Mouse (Mus musculus): ENCODE data around the gene Shox2. TPM values are rescaled to one million over a fixed set of nuclear protein-coding genes. Genes with fewer than 3 reads are reported as not detected.

The Shox2 gene
- polyA plus RNA-seq (2011; ENCODE audit: insufficient read length, low read depth, missing spikeins), result 22.3 and 46.0 TPM in 2 replicates

GRCm38 (mm10) chr3:66981706-66982105 is at the start of gene Shox2:
Gene Shox2, minus strand, starts transcription at chr3:66981771.
- H3K27ac ChIP-seq (ENCODE audit: insufficient read depth, low read length), result peak within 1 kb of the TSS; percentile 90
- 0 out of 2 replicates have a peak, but pooled peaks have one; percentile 33 for TF ChIP-seq POLR2A (IDR thresholded peaks at IDR 0.05; ENCODE audit: low read depth, low read length)
- no peak for TF ChIP-seq CTCF (IDR thresholded peaks at IDR 0.05; ENCODE audit: borderline replicate concordance, insufficient read depth, low read length)

GRCm38 (mm10) chr3:66996820-66997219 is 15.2 kb upstream of the Shox2 start:
- TF ChIP-seq POLR2A (IDR thresholded peaks at IDR 0.05; ENCODE audit: low read depth, low read length), result no peak
- TF ChIP-seq CTCF (IDR thresholded peaks at IDR 0.05; ENCODE audit: borderline replicate concordance, insufficient read depth, low read length), result no peak
- no peaks in the 10 kb centered on the region for H3K4me1 ChIP-seq (ENCODE audit: control insufficient read depth, insufficient read depth, low read length)

More at GRCm38 (mm10) chr3:66981706-66982105, at the start of gene Shox2:
- Histone ChIP-seq H3K4me1 (ENCODE audit: control insufficient read depth, insufficient read depth, low read length) (no peaks in the 10 kb centered on the region), H3K4me3 (ENCODE audit: insufficient read depth, low read length) (peak within 1 kb of the TSS; percentile 82)

GRCm38 (mm10) chr3:66986287-66986560 is 4.7 kb upstream of the Shox2 start:
- TF ChIP-seq CTCF (IDR thresholded peaks at IDR 0.05; ENCODE audit: borderline replicate concordance, insufficient read depth, low read length) (no peak), POLR2A (IDR thresholded peaks at IDR 0.05; ENCODE audit: low read depth, low read length) (no peak)
- H3K4me3 ChIP-seq (ENCODE audit: insufficient read depth, low read length), result peak overlapping the region; percentile 93

More at GRCm38 (mm10) chr3:66996820-66997219, 15.2 kb upstream of the Shox2 start:
- Histone ChIP-seq H3K4me3 (ENCODE audit: insufficient read depth, low read length) (no peak overlapping the region), H3K27ac (ENCODE audit: insufficient read depth, low read length) (no peak overlapping the region)

DNA sequence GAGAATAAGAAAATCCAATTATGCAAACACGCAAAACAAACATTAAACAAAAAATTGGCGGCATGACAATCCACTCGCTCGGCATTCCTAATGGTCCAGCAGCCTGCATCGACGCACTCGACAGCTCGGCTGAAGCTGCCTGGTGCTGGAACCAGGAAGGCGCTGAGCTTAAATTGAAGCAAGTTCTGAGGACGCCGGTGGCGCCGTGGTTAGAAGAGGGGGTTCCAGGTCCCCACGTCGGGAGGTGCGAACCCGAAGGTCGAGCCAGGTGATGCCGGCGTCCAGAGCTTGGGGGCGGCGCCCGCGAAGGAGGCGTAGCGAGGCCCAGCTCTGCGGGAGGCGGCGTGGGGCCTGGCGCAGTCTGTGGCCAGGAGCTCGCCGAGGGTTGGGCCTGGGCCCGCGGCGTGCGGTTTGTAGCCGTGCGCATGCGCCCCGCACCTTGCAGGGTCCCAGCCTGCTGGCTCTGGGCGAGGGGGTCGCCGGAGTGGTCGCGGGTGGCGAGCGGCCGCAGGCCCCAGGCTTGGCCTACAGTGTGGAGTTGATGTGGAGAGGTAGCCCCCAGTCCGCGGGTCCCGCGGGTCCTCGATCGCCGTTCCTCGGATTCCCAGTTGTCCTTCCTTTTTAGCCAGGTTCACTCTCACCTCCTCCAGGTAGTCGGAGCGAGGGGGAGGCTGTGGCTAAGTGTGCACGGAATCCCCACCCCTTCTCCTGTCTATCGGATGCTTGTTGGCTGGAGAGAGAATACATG is 4.1 kb upstream of the Shox2 start:
- H3K4me3 ChIP-seq (ENCODE audit: insufficient read depth, low read length), result peak overlapping the region; percentile 93
- no peaks in the 10 kb centered on the region for H3K4me1 ChIP-seq (ENCODE audit: control insufficient read depth, insufficient read depth, low read length)
- no peak overlapping the region for H3K27ac ChIP-seq (ENCODE audit: insufficient read depth, low read length)
- TF ChIP-seq CTCF (IDR thresholded peaks at IDR 0.05; ENCODE audit: borderline replicate concordance, insufficient read depth, low read length) (no peak), POLR2A (IDR thresholded peaks at IDR 0.05; ENCODE audit: low read depth, low read length) (0 out of 2 replicates have a peak, but pooled peaks have one; percentile 44)

More at GRCm38 (mm10) chr3:66986287-66986560, 4.7 kb upstream of the Shox2 start:
- Histone ChIP-seq H3K4me1 (ENCODE audit: control insufficient read depth, insufficient read depth, low read length) (no peaks in the 10 kb centered on the region), H3K27ac (ENCODE audit: insufficient read depth, low read length) (no peak overlapping the region)

GRCm38 (mm10) chr3:66983481-66983880 is 1.9 kb upstream of the Shox2 start:
- TF ChIP-seq CTCF (IDR thresholded peaks at IDR 0.05; ENCODE audit: borderline replicate concordance, insufficient read depth, low read length) (no peak), POLR2A (IDR thresholded peaks at IDR 0.05; ENCODE audit: low read depth, low read length) (no peak)
- H3K4me3 ChIP-seq (ENCODE audit: insufficient read depth, low read length), result no peak overlapping the region
- H3K4me1 ChIP-seq (ENCODE audit: control insufficient read depth, insufficient read depth, low read length), result no peaks in the 10 kb centered on the region
- no peak overlapping the region for H3K27ac ChIP-seq (ENCODE audit: insufficient read depth, low read length)

- TF ChIP-seq POLR2A (IDR thresholded peaks at IDR 0.05; ENCODE audit: low read depth, low read length), result no peak
- TF ChIP-seq CTCF (IDR thresholded peaks at IDR 0.05; ENCODE audit: borderline replicate concordance, insufficient read depth, low read length), result no peak
- Histone ChIP-seq H3K4me1 (ENCODE audit: control insufficient read depth, insufficient read depth, low read length) (no peaks in the 10 kb centered on the region), H3K4me3 (ENCODE audit: insufficient read depth, low read length) (peak overlapping the region; percentile 82), H3K27ac (ENCODE audit: insufficient read depth, low read length) (peak overlapping the region; percentile 23)
Observed at GRCm38 (mm10) chr3:66982181-66982911, 775 bp upstream of the Shox2 start.

DNA sequence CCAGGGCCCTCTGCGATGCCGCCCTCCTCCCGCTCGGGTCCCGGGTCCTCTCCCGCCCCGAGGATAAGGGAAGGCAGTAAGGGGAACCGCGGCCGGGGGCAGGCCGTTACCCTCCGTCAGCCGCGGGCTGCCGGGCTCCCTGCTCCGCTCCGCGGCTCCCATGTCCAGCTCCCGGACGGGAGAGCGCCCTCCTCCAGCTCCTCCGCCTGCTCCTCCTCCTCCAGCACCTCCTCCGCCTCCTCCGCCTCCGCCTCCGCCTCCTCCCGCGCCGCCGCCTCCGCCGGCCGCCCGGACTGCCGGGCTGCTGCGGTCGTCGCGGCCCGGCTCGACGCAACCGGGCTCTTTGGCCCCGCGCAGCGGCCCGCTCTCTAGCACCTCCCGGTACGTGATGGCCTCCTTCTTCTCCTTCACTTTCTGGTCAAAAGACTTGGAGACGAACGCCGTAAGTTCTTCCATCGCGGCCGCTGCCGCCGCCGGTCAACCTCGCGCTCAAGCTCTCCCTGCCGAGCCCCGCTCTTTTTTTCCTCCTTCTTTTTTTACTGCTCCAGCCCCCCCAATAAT is 390 bp downstream of the Shox2 start, which contains the start of gene Rsrc1:
TSS of gene Rsrc1 (plus strand) at position 290 of the 561 bp plus-strand sequence.
- Histone ChIP-seq H3K27ac (ENCODE audit: insufficient read depth, low read length) (peak within 1 kb of the TSS; percentile 90), H3K4me3 (ENCODE audit: insufficient read depth, low read length) (peak within 1 kb of the TSS; percentile 82), H3K4me1 (ENCODE audit: control insufficient read depth, insufficient read depth, low read length) (no peaks in the 10 kb centered on the region)
- TF ChIP-seq POLR2A (IDR thresholded peaks at IDR 0.05; ENCODE audit: low read depth, low read length), result no peak; the same call in 1 of the 2 replicates
- TF ChIP-seq CTCF (IDR thresholded peaks at IDR 0.05; ENCODE audit: borderline replicate concordance, insufficient read depth, low read length), result no peak

DNA sequence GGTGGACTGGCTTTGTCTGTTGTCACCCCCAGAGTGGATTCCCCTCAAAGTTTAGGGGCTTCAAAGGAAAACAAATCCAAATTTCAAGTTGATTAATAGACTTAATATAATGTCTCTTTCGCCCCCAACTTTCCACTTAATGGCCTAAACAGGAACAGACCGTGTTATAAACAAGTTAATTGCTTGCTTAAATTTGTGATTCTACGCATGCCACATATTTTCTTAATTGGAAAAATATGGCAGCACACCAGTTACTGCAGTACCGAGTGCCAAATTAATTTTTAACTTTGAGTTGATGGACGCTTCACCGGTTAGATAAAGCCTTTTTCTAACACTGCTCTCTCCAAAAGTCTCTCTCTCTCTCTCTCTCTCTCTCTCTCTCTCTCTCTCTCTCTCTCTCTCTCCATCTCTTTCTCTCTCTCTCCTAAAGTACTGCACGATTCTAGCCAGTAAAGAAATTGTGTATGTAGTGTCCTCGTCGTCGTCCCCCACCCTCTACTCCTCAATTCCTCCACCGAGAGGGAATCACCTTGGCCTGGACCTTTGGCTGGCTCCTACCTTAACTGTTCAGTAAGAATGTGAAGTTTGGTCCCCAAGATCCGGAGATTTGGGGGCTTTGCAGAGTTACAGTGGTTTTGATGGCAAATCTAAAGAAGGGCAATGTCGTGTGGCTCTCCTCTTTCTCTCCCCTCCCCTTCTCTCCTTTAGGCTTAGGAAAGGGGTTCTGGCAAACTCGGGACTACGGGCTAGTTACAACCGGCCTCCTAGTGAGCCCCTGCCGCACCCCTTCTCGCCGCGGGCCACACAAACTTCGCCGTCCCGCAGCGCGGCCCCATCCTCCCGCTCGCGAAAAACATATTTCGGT is 1.2 kb downstream of the Shox2 start:
- H3K4me3 ChIP-seq (ENCODE audit: insufficient read depth, low read length), result peak overlapping the region; percentile 82
- H3K27ac ChIP-seq (ENCODE audit: insufficient read depth, low read length), result peak overlapping the region; percentile 90
- no peaks in the 10 kb centered on the region for H3K4me1 ChIP-seq (ENCODE audit: control insufficient read depth, insufficient read depth, low read length)
- TF ChIP-seq CTCF (IDR thresholded peaks at IDR 0.05; ENCODE audit: borderline replicate concordance, insufficient read depth, low read length) (no peak), POLR2A (IDR thresholded peaks at IDR 0.05; ENCODE audit: low read depth, low read length) (no peak)

GRCm38 (mm10) chr3:66979491-66979890 is 2.1 kb downstream of the Shox2 start:
- peak overlapping the region; percentile 90 for H3K27ac ChIP-seq (ENCODE audit: insufficient read depth, low read length)
- TF ChIP-seq POLR2A (IDR thresholded peaks at IDR 0.05; ENCODE audit: low read depth, low read length) (no peak), CTCF (IDR thresholded peaks at IDR 0.05; ENCODE audit: borderline replicate concordance, insufficient read depth, low read length) (no peak)
- no peaks in the 10 kb centered on the region for H3K4me1 ChIP-seq (ENCODE audit: control insufficient read depth, insufficient read depth, low read length)
- peak overlapping the region; percentile 30 for H3K4me3 ChIP-seq (ENCODE audit: insufficient read depth, low read length)
